Mouse (Mus musculus): ENCODE results near the gene Defb22.

The Defb22 gene

DNA sequence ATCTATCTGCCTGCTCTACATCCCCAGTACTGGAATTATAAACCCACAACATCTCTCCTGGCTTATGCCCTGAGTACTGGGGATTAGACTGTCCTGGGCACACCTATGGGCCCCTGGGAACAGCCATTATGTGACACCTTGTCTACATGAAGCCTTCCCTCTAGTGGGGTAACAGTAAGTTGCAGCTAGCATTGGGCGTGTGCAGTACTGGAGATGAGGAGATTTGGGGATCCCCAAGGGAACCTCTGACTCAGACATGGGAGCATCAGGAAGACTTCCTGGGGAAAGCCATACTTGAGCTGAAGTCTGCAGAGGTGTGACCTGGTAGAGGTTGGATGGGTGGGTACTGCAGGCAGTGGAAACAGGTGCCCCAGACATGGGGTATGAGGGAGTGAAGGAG, 51.0 kb downstream of the Defb22 start:
- no peak for DNase-seq

DNA sequence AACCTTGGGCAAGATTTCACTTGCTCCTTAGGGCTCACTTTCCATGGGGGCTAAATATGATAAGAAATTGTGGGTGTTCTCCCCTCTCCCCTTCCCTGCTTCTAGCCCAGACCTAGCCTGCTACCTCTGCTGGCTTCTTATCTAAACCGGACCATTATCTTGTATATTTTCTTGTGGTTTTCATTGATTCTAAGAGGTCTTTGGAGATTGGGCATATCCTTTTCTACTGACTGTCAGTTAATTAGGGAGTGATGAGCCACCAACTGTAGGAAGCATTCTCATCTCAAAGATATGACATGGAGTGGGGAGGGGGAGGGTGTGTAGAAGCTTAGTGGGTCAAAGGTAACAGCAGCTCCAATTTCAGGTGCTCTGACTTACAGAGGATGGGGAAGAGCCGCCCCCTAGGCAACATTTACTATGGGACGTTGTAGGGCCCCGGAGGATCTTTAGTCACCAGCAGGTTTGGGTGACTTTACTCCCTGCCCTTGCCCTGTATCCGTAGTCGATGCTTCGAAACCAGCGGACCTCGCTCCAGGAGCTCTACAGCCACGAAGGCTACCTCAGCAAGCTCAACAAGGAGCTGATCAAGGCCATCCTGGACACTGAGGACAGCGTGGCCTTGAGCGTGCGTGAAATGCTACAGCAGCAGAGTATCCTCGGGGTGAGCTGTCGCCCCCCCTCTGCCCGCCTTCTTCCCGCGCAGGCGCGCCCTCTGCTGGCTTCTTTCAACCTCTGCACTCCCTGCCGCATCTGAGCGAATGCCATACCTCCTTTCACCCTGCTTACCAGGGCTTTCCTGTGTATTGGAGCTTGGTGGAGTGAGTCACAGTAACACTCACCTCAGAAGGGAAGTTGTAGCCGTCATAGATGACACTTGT, 52.7 kb downstream of the Defb22 start:
- peak; percentile 92 to 94 for DNase-seq

DNA sequence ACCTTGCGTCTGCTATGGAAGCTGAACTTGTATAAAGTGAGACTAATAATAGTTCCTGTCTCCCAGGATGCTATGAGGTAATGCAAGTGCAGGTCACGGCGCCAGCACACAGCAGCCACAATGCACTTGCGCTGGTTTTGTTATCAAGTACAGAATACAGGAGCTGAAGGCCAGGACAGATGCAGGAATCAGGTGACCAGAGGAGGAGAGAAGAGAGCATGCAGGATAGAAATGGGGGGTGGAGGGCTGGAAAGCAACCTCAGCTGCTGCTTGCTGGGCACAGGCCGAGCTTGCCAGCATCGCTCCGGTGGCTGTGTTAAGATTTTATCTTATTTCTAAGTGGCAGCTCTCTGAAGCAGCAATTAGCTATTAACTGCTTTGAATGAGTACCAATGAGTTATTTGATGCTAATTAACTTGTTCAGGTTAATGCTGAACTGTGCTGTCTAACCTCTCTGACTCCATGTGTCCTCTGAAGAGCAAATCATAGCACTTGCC, 53.5 kb downstream of the Defb22 start:
- no peak for DNase-seq

All from cerebellum, postnatal 25 days (tissue).